Mouse (Mus musculus) left cerebral cortex, postnatal 36 days (tissue): ENCODE results near the gene Stx7. TPM values are rescaled to one million over a fixed set of nuclear protein-coding genes. Genes with fewer than 3 reads are reported as not detected.

ENCODE experiments used
- DNase-seq, 2 experiments: peaks; one replicate each; pipeline ENCODE4 v3.0.0; 2021 to 2022; ENCODE audit warnings: low spot score in 2 of 2, mixed read lengths in 1 of 2
- intact Hi-C: fragments of 180-260 bp; cut with DNase I; formaldehyde crosslinking; loops from one replicate; pipeline ENCODE4 v1.15.1; 2025
- total RNA-seq, 2 experiments: library from RNA; stranded (reverse); gene quantifications; 2 replicates each; pipeline ENCODE4 v1.2.3; 2021

Stx7 gene
- total RNA-seq, 2 experiments from 2014 or later, result 136 to 139 TPM

DNA sequence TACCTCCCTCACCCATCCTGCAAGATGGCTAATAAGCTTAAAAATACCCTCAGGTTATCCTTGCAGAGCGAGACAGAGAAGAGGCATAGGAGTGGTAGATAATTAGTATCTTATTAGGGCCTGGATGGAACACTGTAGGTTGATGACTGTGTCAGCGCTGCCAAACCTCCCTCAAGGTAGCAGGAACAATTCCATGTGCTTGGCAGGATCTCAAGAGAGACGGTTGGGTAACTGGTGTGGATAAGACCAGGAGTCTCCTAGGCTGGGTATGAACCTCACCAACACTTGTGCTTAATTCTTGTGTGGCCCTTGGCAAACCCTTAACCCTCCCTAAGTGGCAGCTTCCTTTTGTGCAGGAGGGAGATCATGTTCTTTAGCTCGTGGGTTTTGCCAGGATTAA, 83.2 kb downstream of the Stx7 start:
- no peak for DNase-seq
- intact Hi-C loops, result no loop called here

DNA sequence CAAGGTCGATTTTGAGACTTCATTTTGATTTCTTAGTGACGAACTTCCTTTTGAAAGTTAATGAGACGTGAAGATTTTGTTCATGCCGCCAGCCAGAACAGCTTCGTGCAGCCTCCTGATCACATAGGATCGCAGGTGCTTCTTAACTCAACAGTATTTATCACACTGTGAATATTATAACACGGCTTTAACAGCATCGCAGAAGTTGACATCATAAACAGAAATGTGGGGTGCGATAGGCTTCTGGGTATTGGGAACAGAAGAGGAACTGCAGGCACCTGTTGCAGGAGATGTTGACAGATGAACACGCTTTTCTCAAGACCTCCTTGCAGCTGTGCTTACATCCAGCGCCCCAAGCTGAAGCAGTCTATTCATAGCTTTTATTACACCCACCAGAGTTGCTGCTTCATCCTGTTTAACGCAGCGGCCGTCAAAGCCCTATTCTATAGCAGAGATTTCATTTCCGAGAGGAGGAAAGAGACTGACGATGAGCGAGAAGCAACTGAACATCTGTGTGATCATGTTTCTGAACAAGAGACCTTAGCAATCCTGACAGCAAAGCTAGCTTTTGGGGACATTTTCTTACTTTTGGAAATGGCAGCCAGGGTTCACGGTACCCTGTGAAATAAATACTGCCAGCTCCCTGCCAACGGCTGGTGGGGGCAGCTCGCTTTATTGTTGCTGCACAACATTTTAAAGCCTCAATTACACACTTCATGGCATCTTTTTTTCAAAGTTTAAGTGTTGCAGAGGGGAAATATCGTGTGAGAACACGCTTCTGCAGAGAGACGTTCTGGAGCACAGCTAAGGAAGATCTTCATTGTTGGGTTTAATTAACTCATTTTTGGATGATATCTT, 86.6 kb downstream of the Stx7 start:
- intact Hi-C loops, result no loop called here
- peak in 1 of 2 experiments; percentile 12 for DNase-seq

Other genes with a start within 250 kb of the Stx7 start
- not detected for gene Taar1, start 228.9 kb upstream of the Stx7 start, total RNA-seq
- gene Taar2, start 210.7 kb upstream of the Stx7 start, total RNA-seq, result not detected
- gene Taar3, start 199.7 kb upstream of the Stx7 start, total RNA-seq, result not detected
- not detected for gene Taar4, start 188.8 kb upstream of the Stx7 start, total RNA-seq
- not detected for gene Taar5, start 178.6 kb upstream of the Stx7 start, total RNA-seq
- not detected for gene Taar6, start 163.7 kb upstream of the Stx7 start, total RNA-seq
- not detected for gene Taar7a, start 155.8 kb upstream of the Stx7 start, total RNA-seq
- gene Taar7b, start 149.4 kb upstream of the Stx7 start, total RNA-seq, result not detected
- gene Taar7d, start 122.1 kb upstream of the Stx7 start, total RNA-seq, result not detected
- not detected for gene Taar7e, start 111.7 kb upstream of the Stx7 start, total RNA-seq
- not detected for gene Taar7f, start 99.8 kb upstream of the Stx7 start, total RNA-seq
- gene Taar8a, start 72.8 kb upstream of the Stx7 start, total RNA-seq, result not detected
- gene Taar8b, start 57.0 kb upstream of the Stx7 start, total RNA-seq, result not detected
- gene Taar8c, start 47.4 kb upstream of the Stx7 start, total RNA-seq, result not detected
- not detected for gene Taar9, start 39.8 kb upstream of the Stx7 start, total RNA-seq
- 1 to 10 TPM; 6.2 to 7.0 TPM for gene Moxd1, start 74.2 kb downstream of the Stx7 start, total RNA-seq